Mouse (Mus musculus) stomach, embryonic 15.5 days (tissue): ENCODE data around the gene Mtmr2. TPM values are rescaled to one million over a fixed set of nuclear protein-coding genes. Genes with fewer than 3 reads are reported as not detected.

ENCODE experiments used
- ATAC-seq: fragments of 200-750 bp; cut with Nextera tagmentation; 2 replicates; pipeline ENCODE4 v1.8.0; 2017; ENCODE audit warnings: low read depth, moderate number of reproducible peaks, moderate TSS enrichment; ENCODE audit not compliant: insufficient read depth, low FRiP score
- H3K27ac ChIP-seq: fragments of 300-500 bp; sonication (generic); 2 replicates; pipeline ENCODE4 v1.5.1; 2015; ENCODE audit warnings: mild to moderate bottlenecking, inconsistent platforms
- H3K27me3 ChIP-seq: fragments of 300-500 bp; sonication (generic); replicated peaks from 2 replicates; pipeline ENCODE4 v1.6.1; 2015; ENCODE audit warnings: inconsistent platforms
- H3K36me3 ChIP-seq: fragments of 300-500 bp; sonication (generic); 2 replicates; pipeline ENCODE4 v1.6.1; 2015; ENCODE audit warnings: inconsistent platforms
- H3K4me1 ChIP-seq: fragments of 300-500 bp; sonication (generic); 2 replicates; pipeline ENCODE4 v1.6.1; 2015; ENCODE audit warnings: inconsistent platforms
- H3K4me2 ChIP-seq: fragments of 300-500 bp; sonication (generic); 2 replicates; pipeline ENCODE4 v1.6.1; 2015; ENCODE audit warnings: mild to moderate bottlenecking, inconsistent platforms
- H3K4me3 ChIP-seq: fragments of 300-500 bp; sonication (generic); replicated peaks from 2 replicates; pipeline ENCODE4 v1.5.1; 2015; ENCODE audit warnings: inconsistent platforms
- H3K9ac ChIP-seq: fragments of 300-500 bp; sonication (generic); 2 replicates; pipeline ENCODE4 v1.6.1; 2015; ENCODE audit warnings: inconsistent platforms
- H3K9me3 ChIP-seq: fragments of 300-500 bp; sonication (generic); 2 replicates; pipeline ENCODE4 v1.6.1; 2016; ENCODE audit warnings: inconsistent platforms
- WGBS: fragments of 180-500 bp; shearing (Covaris S2); methylation state at CpG from one replicate; pipeline ENCODE4 v1.1.7; 2015; 5-methylcytosine and 5-hydroxymethylcytosine counted together
- polyA plus RNA-seq: library from polyadenylated mRNA; unstranded; fragments of >200 nt; fragmentation: Nextera tagmentation; extraction: Ambion mirVana; gene quantifications from 2 replicates; pipeline ENCODE4 v1.2.1, GENCODE M21; 2015

Gene Mtmr2
- polyA plus RNA-seq, 1 experiment from 2014 or later: 67.3 TPM

GRCm38 (mm10) chr9:13809937-13810336, 61.7 kb downstream of the Mtmr2 start:
- H3K9me3 ChIP-seq: no peaks in the 10 kb centered on the region
- H3K4me1 ChIP-seq: no peaks in the 10 kb centered on the region
- no peaks in the 10 kb centered on the region for H3K27me3 ChIP-seq
- no peak overlapping the region for H3K9ac ChIP-seq
- no peak overlapping the region for H3K27ac ChIP-seq
- H3K4me3 ChIP-seq: no peak overlapping the region
- no peak for ATAC-seq
- H3K4me2 ChIP-seq: no peak overlapping the region
- H3K36me3 ChIP-seq: peaks cover 38% of the 10 kb centered on the region

- Histone ChIP-seq H3K9ac (no peak overlapping the region), H3K27ac (no peak overlapping the region), H3K4me3 (no peak overlapping the region), H3K27me3 (no peaks in the 10 kb centered on the region), H3K4me2 (no peak overlapping the region), H3K36me3 (peaks cover 37% of the 10 kb centered on the region), H3K4me1 (no peaks in the 10 kb centered on the region), H3K9me3 (no peaks in the 10 kb centered on the region)
- ATAC-seq: no peak
- 93% methylated on average over 9 of the region's 9 CpGs for WGBS
Measured at GRCm38 (mm10) chr9:13818369-13818768, 70.2 kb downstream of the Mtmr2 start.

GRCm38 (mm10) chr9:13820774-13821173, 72.6 kb downstream of the Mtmr2 start:
- Histone ChIP-seq H3K9me3 (no peaks in the 10 kb centered on the region), H3K36me3 (peaks cover 28% of the 10 kb centered on the region), H3K4me1 (peaks cover 6% of the 10 kb centered on the region), H3K27ac (no peak overlapping the region), H3K4me3 (no peak overlapping the region), H3K4me2 (no peak overlapping the region), H3K27me3 (no peaks in the 10 kb centered on the region), H3K9ac (no peak overlapping the region)
- WGBS: 91% methylated on average over 3 of the region's 3 CpGs
- no peak for ATAC-seq

GRCm38 (mm10) chr9:13825896-13826295, 77.7 kb downstream of the Mtmr2 start:
- H3K27ac ChIP-seq: peak overlapping the region; percentile 98
- H3K9ac ChIP-seq: peak overlapping the region; percentile 90; the same call in 1 of the 2 replicates
- H3K4me2 ChIP-seq: peak overlapping the region; percentile 62
- H3K9me3 ChIP-seq: no peaks in the 10 kb centered on the region
- peak overlapping the region; percentile 74 for H3K4me3 ChIP-seq
- H3K36me3 ChIP-seq: peaks cover 4% of the 10 kb centered on the region
- ATAC-seq: no peak
- H3K27me3 ChIP-seq: no peaks in the 10 kb centered on the region
- H3K4me1 ChIP-seq: peaks cover 6% of the 10 kb centered on the region
- WGBS: 2% methylated on average over 8 of the region's 8 CpGs

- Histone ChIP-seq H3K4me3 (peak overlapping the region; percentile 74), H3K9me3 (no peaks in the 10 kb centered on the region), H3K27ac (peak overlapping the region; percentile 98), H3K27me3 (no peaks in the 10 kb centered on the region), H3K36me3 (0 out of 2 replicates have a peak, but pooled peaks cover 5% of the 10 kb centered on the region), H3K4me2 (peak overlapping the region; percentile 62), H3K4me1 (peaks cover 6% of the 10 kb centered on the region), H3K9ac (peak overlapping the region; percentile 90)
- ATAC-seq: peak; percentile 5
- under 1% methylated on average over 31 of the region's 31 CpGs for WGBS
Measured at GRCm38 (mm10) chr9:13826391-13826805, 78.2 kb downstream of the Mtmr2 start.

- peaks cover 9% of the 10 kb centered on the region; the same call in 1 of the 2 replicates for H3K36me3 ChIP-seq
- no peaks in the 10 kb centered on the region for H3K27me3 ChIP-seq
- H3K9me3 ChIP-seq: no peaks in the 10 kb centered on the region
- peak within 1 kb of the TSS; percentile 74 for H3K4me3 ChIP-seq
- H3K4me2 ChIP-seq: peak within 1 kb of the TSS; percentile 62
- peak within 1 kb of the TSS; percentile 90 for H3K9ac ChIP-seq
- H3K27ac ChIP-seq: peak within 1 kb of the TSS; percentile 98
- WGBS: under 1% methylated on average over 44 of the region's 44 CpGs
- H3K4me1 ChIP-seq: peaks cover 6% of the 10 kb centered on the region
- ATAC-seq: peak; percentile 90
Measured at GRCm38 (mm10) chr9:13826832-13827405, 78.7 kb downstream of the Mtmr2 start, which contains the start of gene Cep57. Gene Cep57, minus strand, starts transcription at chr9:13827107.

- Histone ChIP-seq H3K4me1 (peaks cover 6% of the 10 kb centered on the region), H3K4me2 (peak within 1 kb of the TSS; percentile 62), H3K27me3 (no peaks in the 10 kb centered on the region), H3K36me3 (peaks cover 9% of the 10 kb centered on the region; the same call in 1 of the 2 replicates), H3K27ac (peak within 1 kb of the TSS; percentile 98), H3K9me3 (no peaks in the 10 kb centered on the region), H3K9ac (peak within 1 kb of the TSS; percentile 90), H3K4me3 (peak within 1 kb of the TSS; percentile 74)
- WGBS: under 1% methylated on average over 66 of the region's 67 CpGs
- ATAC-seq: peak; percentile 94
Measured at GRCm38 (mm10) chr9:13827406-13828086, 79.3 kb downstream of the Mtmr2 start, which contains the start of gene Fam76b. Gene Fam76b, plus strand, starts transcription at chr9:13827716.

- peak overlapping the region; percentile 85 for H3K9ac ChIP-seq
- no peaks in the 10 kb centered on the region for H3K9me3 ChIP-seq
- H3K27me3 ChIP-seq: no peaks in the 10 kb centered on the region
- peak overlapping the region; percentile 74 for H3K4me3 ChIP-seq
- H3K4me2 ChIP-seq: peak overlapping the region; percentile 62
- ATAC-seq: peak; percentile 15
- H3K27ac ChIP-seq: peak overlapping the region; percentile 94
- peaks cover 6% of the 10 kb centered on the region for H3K4me1 ChIP-seq
- under 1% methylated on average over 23 of the region's 23 CpGs for WGBS
- H3K36me3 ChIP-seq: peaks cover 14% of the 10 kb centered on the region
Measured at GRCm38 (mm10) chr9:13828087-13828441, 79.9 kb downstream of the Mtmr2 start.

- no peaks in the 10 kb centered on the region for H3K27me3 ChIP-seq
- H3K9me3 ChIP-seq: no peaks in the 10 kb centered on the region
- WGBS: 73% methylated on average over 3 of the region's 3 CpGs
- H3K27ac ChIP-seq: no peak overlapping the region
- no peak overlapping the region for H3K4me3 ChIP-seq
- H3K36me3 ChIP-seq: peaks cover 41% of the 10 kb centered on the region
- no peaks in the 10 kb centered on the region for H3K4me1 ChIP-seq
- ATAC-seq: no peak
- no peak overlapping the region for H3K9ac ChIP-seq
- H3K4me2 ChIP-seq: no peak overlapping the region
Measured at GRCm38 (mm10) chr9:13835256-13835655, 87.0 kb downstream of the Mtmr2 start.

- H3K27me3 ChIP-seq: no peaks in the 10 kb centered on the region
- H3K9me3 ChIP-seq: no peaks in the 10 kb centered on the region
- no peak overlapping the region for H3K4me2 ChIP-seq
- no peak overlapping the region for H3K9ac ChIP-seq
- 68% methylated on average over 2 of the region's 2 CpGs for WGBS
- no peak overlapping the region for H3K27ac ChIP-seq
- no peak for ATAC-seq
- no peaks in the 10 kb centered on the region for H3K4me1 ChIP-seq
- peaks cover 45% of the 10 kb centered on the region for H3K36me3 ChIP-seq
- no peak overlapping the region for H3K4me3 ChIP-seq
Measured at GRCm38 (mm10) chr9:13836726-13837125, 88.5 kb downstream of the Mtmr2 start.

GRCm38 (mm10) chr9:13847591-13847990, 99.4 kb downstream of the Mtmr2 start:
- WGBS: 93% methylated on average over 3 of the region's 3 CpGs
- Histone ChIP-seq H3K9ac (no peak overlapping the region), H3K9me3 (no peaks in the 10 kb centered on the region), H3K36me3 (peaks cover 13% of the 10 kb centered on the region), H3K4me3 (no peak overlapping the region), H3K27me3 (no peaks in the 10 kb centered on the region), H3K4me1 (no peaks in the 10 kb centered on the region), H3K27ac (no peak overlapping the region), H3K4me2 (no peak overlapping the region)
- no peak for ATAC-seq
